Mouse (Mus musculus) heart, embryonic 16.5 days (tissue): Measurements from ENCODE around the gene Olfr403. TPM values are rescaled to one million over a fixed set of nuclear protein-coding genes. Genes with fewer than 3 reads are reported as not detected.
"Not testable (repeated sequence)": the region's sequence is repeated elsewhere in the genome, so short reads cannot be mapped to it uniquely, and the experiment has no call there.

Source experiments
- ATAC-seq: fragments of 200-750 bp; cut with Nextera tagmentation; replicated peaks from 2 replicates; pipeline ENCODE4 v1.8.0; 2017; ENCODE audit warnings: moderate number of reproducible peaks; ENCODE audit not compliant: insufficient read depth, low FRiP score; ENCODE audit errors: extremely low read depth
- H3K27ac ChIP-seq: fragments of 300-500 bp; sonication (generic); 2 replicates; pipeline ENCODE4 v1.5.1; 2014; ENCODE audit warnings: mild to moderate bottlenecking, low read length, control low read depth, moderate library complexity
- H3K27me3 ChIP-seq: fragments of 300-500 bp; sonication (generic); 2 replicates; pipeline ENCODE4 v1.6.1; 2014; ENCODE audit warnings: low read length, mixed read lengths; ENCODE audit not compliant: control insufficient read depth, insufficient read depth
- H3K36me3 ChIP-seq: fragments of 300-500 bp; sonication (generic); 2 replicates; pipeline ENCODE4 v1.6.1; 2014; ENCODE audit not compliant: control insufficient read depth, insufficient read depth
- H3K4me1 ChIP-seq: fragments of 300-500 bp; sonication (generic); 2 replicates; pipeline ENCODE4 v1.6.1; 2014; ENCODE audit warnings: low read length, mixed read lengths; ENCODE audit not compliant: control insufficient read depth, insufficient read depth
- H3K4me2 ChIP-seq: fragments of 300-500 bp; sonication (generic); 2 replicates; pipeline ENCODE4 v1.6.1; 2014; ENCODE audit warnings: low read depth, mild to moderate bottlenecking, control low read depth, low read length
- H3K4me3 ChIP-seq: fragments of 300-500 bp; sonication (generic); 2 replicates; pipeline ENCODE4 v1.5.1; 2014; ENCODE audit warnings: mild to moderate bottlenecking, control low read depth, low read length
- H3K9ac ChIP-seq: fragments of 300-500 bp; sonication (generic); 2 replicates; pipeline ENCODE4 v1.6.1; 2014; ENCODE audit warnings: low read length, control low read depth
- H3K9me3 ChIP-seq: fragments of 300-500 bp; sonication (generic); replicated peaks from 2 replicates; pipeline ENCODE4 v1.6.1; 2016; ENCODE audit warnings: low read length; ENCODE audit not compliant: control insufficient read depth
- WGBS: fragments of 180-500 bp; shearing (Covaris S2); extraction: QIAGEN DNeasy Blood & Tissue Kit; methylation state at CpG from one replicate; pipeline ENCODE4 v1.1.7; 2014; 5-methylcytosine and 5-hydroxymethylcytosine counted together
- polyA plus RNA-seq: library from polyadenylated mRNA; unstranded; fragments of >200 nt; fragmentation: Nextera tagmentation; extraction: Ambion mirVana; gene quantifications from 2 replicates; pipeline ENCODE4 v1.2.1, GENCODE M21; 2015

Gene Olfr403
- polyA plus RNA-seq: not detected in 2 replicates

DNA sequence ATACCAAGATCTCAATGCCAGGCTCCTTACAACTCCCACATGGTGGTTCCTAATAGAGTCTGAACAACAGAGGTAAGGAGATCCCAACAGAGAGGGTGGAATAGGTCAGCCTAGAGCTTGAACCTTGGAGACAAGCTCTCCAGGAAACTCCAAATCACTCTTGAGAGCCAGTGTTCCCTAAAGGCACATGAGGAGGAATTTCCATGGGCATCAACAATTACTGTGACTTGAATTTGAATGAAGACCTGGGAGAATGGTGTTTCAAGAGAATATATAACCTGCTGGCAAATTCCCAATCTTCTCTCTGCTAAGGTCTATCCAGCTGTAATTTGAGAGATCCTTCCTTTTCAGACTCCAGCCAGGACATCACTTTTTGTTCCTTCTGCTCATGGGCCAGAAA, at the start of gene Olfr403:
Gene Olfr403 (plus strand): TSS at position 301 of the 400 bp plus-strand sequence.
- Histone ChIP-seq H3K4me3 (no peak within 1 kb of the TSS), H3K9me3 (peaks cover 2% of the 10 kb centered on the region; the same call in 1 of the 2 replicates)
- ATAC-seq: no peak

DNA sequence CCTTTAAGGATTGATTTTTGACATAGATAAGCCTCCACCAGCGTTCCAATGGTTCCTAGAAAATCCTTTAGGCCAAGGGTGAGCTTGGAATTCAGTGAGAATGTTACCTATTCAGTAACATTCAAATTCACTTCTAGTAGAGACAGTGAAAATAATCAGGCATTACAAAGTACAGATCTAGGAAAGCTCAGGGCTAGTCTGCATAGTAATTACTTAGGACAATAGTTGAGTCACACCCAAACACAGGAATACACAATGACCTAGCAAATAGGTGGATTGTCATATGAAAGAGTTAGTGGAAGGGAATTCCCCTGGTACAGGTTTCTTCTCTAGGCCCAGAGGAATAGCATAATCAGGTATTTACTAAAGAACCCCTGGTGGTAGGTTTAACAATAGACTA, 46.0 kb upstream of the Olfr403 start:
- not testable (repeated sequence) for H3K27ac ChIP-seq, H3K4me2 ChIP-seq, H3K4me3 ChIP-seq, H3K27me3 ChIP-seq, H3K36me3 ChIP-seq, H3K9ac ChIP-seq, ATAC-seq, H3K4me1 ChIP-seq
- WGBS: 22% methylated on average over 1 of the region's 1 CpGs
- peaks cover 33% of the 10 kb centered on the region for H3K9me3 ChIP-seq

More for the DNA sequence above, at the start of gene Olfr403:
- Histone ChIP-seq H3K9ac (no peak within 1 kb of the TSS), H3K27ac (no peak within 1 kb of the TSS), H3K36me3 (no peaks in the 10 kb centered on the region), H3K27me3 (no peaks in the 10 kb centered on the region), H3K4me1 (no peaks in the 10 kb centered on the region), H3K4me2 (no peak within 1 kb of the TSS)

DNA sequence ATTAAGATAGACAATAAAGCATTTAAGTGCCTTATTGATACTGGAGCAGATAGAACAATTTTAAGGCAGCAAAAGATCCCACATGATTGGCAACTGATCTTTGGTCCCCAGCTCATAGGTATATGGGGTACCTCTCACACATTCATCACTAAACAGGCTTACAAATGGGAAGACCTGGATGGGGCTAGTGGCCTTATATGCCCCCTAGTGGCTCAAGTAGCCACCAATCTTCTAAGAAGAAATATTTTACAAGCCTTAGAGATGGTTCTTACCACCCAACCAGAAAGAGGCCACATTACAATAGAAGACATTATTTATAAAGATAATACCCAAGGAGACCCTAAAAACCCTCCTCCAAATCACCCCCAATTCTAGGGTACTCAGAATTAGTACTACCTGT, 40.2 kb upstream of the Olfr403 start:
- Histone ChIP-seq H3K4me2 (no peak overlapping the region), H3K9me3 (peaks cover 17% of the 10 kb centered on the region), H3K4me3 (no peak overlapping the region), H3K36me3 (no peaks in the 10 kb centered on the region), H3K27me3 (no peaks in the 10 kb centered on the region), H3K27ac (no peak overlapping the region), H3K4me1 (no peaks in the 10 kb centered on the region), H3K9ac (no peak overlapping the region)
- ATAC-seq: no peak

DNA sequence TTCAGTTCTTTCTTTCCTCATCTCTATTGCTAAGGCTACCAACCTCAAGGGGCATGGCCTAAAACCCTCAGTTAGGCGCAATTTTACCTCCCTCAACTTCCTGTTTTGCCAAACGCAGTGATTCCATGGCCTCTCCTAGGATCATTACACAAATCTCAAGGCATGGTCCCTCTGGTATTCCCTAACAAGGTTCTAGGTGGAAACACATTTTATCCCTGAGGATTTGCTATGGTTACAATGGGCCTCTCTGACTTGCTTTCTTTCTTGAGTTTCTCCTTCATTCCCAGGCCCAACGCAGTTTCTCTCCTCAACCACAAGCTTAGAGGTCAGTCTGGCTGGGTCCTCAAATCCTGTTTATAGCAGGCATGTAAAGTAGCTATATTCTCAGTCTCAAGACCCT, 32.8 kb upstream of the Olfr403 start, which contains the start of gene Olfr402:
Gene Olfr402 (plus strand): TSS at position 301 of the 400 bp plus-strand sequence.
- Histone ChIP-seq H3K27ac (no peak within 1 kb of the TSS), H3K4me3 (no peak within 1 kb of the TSS), H3K4me1 (no peaks in the 10 kb centered on the region), H3K9ac (no peak within 1 kb of the TSS), H3K9me3 (peaks cover 5% of the 10 kb centered on the region; the same call in 1 of the 2 replicates), H3K4me2 (no peak within 1 kb of the TSS), H3K27me3 (no peaks in the 10 kb centered on the region), H3K36me3 (no peaks in the 10 kb centered on the region)
- no peak for ATAC-seq
- WGBS: 47% methylated on average over 3 of the region's 3 CpGs

DNA sequence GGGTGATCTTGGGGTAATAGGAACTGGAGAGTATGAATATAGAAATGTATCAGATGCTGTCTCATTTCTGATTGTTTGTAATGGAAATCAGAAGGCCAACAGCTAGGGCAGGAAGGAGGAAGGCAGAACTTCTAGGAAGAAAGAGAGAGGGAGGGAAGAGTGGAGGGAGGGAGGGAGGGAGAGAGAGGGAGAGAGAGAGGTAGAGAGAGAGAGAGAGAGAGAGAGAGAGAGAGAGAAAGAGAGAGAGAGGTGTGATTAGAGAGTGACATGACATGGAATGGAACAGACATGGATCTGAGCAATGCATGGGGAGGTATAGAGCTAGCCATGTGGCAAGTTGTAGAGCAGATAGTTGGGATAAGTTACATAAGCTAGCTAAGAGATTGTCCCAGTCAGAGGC, 17.3 kb upstream of the Olfr403 start:
- Histone ChIP-seq H3K9ac (no peak overlapping the region), H3K36me3 (no peaks in the 10 kb centered on the region), H3K4me3 (no peak overlapping the region), H3K4me1 (no peaks in the 10 kb centered on the region), H3K4me2 (no peak overlapping the region), H3K27ac (no peak overlapping the region), H3K27me3 (no peaks in the 10 kb centered on the region), H3K9me3 (peaks cover 4% of the 10 kb centered on the region)
- ATAC-seq: no peak

DNA sequence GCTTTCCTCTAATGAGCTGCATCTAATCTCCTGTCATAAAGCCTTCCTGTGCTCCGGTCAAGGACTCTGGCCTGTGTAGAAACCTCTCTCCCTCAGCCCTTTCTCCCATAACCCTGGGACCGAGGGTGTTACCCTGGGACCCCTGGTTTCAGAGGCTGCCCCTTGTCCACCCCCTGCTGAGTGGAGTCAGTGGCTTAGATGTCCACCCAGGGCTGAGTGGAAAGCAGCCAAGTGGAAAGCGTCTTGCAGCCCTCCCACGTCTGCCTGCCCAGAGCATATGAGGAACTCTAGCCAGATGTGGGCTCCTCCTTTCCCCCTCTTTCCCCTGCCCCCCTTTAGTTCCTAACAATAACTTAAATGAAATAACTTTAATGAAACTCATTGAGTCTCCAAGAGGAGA, 2.9 kb upstream of the Olfr403 start:
- Histone ChIP-seq H3K4me1 (no peaks in the 10 kb centered on the region), H3K36me3 (no peaks in the 10 kb centered on the region), H3K27ac (no peak overlapping the region), H3K9ac (no peak overlapping the region), H3K4me2 (no peak overlapping the region), H3K4me3 (no peak overlapping the region), H3K9me3 (peaks cover 4% of the 10 kb centered on the region; the same call in 1 of the 2 replicates), H3K27me3 (no peaks in the 10 kb centered on the region)
- 67% methylated on average over 4 of the region's 4 CpGs for WGBS
- no peak for ATAC-seq

DNA sequence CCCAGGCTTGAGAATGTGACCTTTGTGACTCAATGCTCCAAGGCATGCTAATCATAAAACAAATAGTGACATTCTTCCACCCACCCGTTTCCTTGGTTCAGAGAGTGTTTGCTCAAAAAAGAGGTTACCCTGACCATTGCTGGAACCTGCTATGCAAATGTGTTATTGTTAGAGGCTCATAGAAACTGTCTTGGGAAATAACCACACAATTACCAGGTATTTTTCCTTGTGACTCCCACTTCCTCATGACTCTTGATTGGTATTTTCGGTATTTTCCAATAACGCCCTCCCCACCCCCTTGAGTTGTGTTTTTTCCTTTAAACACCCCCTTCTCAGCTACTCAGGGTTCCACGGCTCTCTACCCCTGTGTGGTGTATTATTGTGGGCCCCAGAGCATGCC, 2.3 kb upstream of the Olfr403 start:
- ATAC-seq: no peak
- no peak overlapping the region for H3K4me2 ChIP-seq
- no peak overlapping the region for H3K9ac ChIP-seq
- no peaks in the 10 kb centered on the region for H3K4me1 ChIP-seq
- peaks cover 2% of the 10 kb centered on the region; the same call in 1 of the 2 replicates for H3K9me3 ChIP-seq
- no peak overlapping the region for H3K27ac ChIP-seq
- no peaks in the 10 kb centered on the region for H3K36me3 ChIP-seq
- no peaks in the 10 kb centered on the region for H3K27me3 ChIP-seq
- WGBS: 73% methylated on average over 4 of the region's 4 CpGs
- no peak overlapping the region for H3K4me3 ChIP-seq

DNA sequence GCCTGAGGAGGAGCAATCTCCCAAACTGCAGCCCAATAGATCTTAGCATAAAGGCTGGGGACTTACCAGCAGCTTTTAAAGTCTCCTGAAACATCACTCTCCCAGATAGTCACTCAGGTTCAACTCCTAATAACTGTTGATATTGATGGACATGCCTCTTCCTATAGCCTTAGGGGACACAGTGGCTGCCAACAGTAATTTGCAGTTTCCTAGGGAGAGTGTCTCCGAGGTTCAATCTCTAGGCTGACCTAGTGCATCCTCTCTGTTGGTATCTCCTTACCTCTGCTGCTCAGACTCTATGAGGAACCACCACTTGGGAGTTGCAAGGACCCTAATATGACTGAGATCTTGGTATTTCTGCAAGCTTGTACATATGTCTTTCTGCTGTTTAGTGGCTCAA, 25.2 kb downstream of the Olfr403 start, which contains the start of gene Olfr43:
Gene Olfr43 (minus strand): TSS at position 101 of the 400 bp plus-strand sequence.
- Histone ChIP-seq H3K27me3 (no peaks in the 10 kb centered on the region), H3K27ac (no peak within 1 kb of the TSS), H3K4me1 (no peaks in the 10 kb centered on the region), H3K4me2 (no peak within 1 kb of the TSS), H3K9me3 (0 out of 2 replicates have a peak, but pooled peaks cover 3% of the 10 kb centered on the region), H3K4me3 (no peak within 1 kb of the TSS), H3K9ac (no peak within 1 kb of the TSS), H3K36me3 (no peaks in the 10 kb centered on the region)
- WGBS: 42% methylated on average over 1 of the region's 1 CpGs
- ATAC-seq: no peak

DNA sequence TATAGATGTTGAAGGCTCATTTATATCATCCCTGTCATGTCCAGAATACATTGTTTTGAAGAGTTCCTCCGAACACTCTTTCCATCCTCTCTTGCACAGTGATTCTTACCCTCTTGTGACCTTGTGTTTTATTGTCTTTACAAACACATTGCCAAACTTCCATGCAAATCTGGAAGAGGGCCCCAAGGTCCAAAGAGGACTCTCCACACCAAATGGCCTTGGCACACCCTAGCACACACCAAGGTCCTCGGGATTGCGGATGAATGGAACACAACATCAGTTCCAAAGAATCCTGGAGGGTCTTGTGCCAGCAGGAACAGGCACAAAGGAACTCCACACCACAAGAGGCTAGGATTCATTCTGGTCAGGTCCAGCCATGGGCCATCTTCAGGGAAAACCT, 55.2 kb downstream of the Olfr403 start:
- no peaks in the 10 kb centered on the region for H3K36me3 ChIP-seq
- 85% methylated on average over 3 of the region's 3 CpGs for whole genome bisulfite sequencing

More for the DNA sequence above, 55.2 kb downstream of the Olfr403 start:
- H3K4me1 ChIP-seq: no peaks in the 10 kb centered on the region
- H3K27me3 ChIP-seq: no peaks in the 10 kb centered on the region
- H3K9me3 ChIP-seq: peaks cover 4% of the 10 kb centered on the region; the same call in 1 of the 2 replicates
- no peak overlapping the region for H3K4me3 ChIP-seq
- H3K9ac ChIP-seq: no peak overlapping the region
- H3K27ac ChIP-seq: no peak overlapping the region
- H3K4me2 ChIP-seq: no peak overlapping the region
- no peak for ATAC-seq
